Mouse (Mus musculus): ENCODE data around the gene Gaa.

DNA sequence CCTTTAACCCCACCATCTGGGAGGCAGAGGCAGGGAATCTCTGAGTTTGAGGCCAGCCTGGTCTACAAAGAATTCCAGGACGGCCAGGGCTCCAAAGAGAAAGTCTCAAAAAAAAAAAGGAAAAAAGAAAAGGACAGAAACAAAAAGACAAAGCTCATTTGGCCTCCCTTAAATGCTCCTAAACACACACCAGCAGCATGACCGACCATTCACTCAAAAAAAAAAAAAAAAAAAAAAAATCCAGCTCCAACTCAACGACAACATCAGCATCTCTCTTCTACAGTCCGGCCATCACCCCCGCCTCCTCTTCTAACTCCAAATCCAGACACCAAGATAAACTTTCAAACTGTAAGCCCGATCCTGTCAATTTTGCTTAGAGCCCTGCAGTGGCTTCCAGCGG lies 31.2 kb downstream of the Gaa start:
- TF ChIP-seq CTCF (IDR thresholded peaks at IDR 0.05; ENCODE audit: low read depth) (no peak), EP300 (IDR thresholded peaks at IDR 0.05; ENCODE audit: low read depth) (no peak)
